Mouse (Mus musculus) urinary bladder, postnatal 36 days (tissue): ENCODE data around the gene Map2k6.

ENCODE experiments used
- DNase-seq, 2 experiments: peaks; one replicate each; pipeline ENCODE4 v3.0.0; 2022; ENCODE audit warnings: low spot score in 2 of 2, mixed read lengths in 1 of 2

Gene Map2k6

GRCm38 (mm10) chr11:110403602-110404001, 4.7 kb downstream of the Map2k6 start:
- no peak for DNase-seq

- no peak for DNase-seq
These were observed 6.7 kb downstream of the Map2k6 start for GRCm38 (mm10) chr11:110405607-110406006.

GRCm38 (mm10) chr11:110409131-110409530, 10.2 kb downstream of the Map2k6 start:
- no peak for DNase-seq

GRCm38 (mm10) chr11:110409776-110410175, 10.9 kb downstream of the Map2k6 start:
- no peak for DNase-seq

- DNase-seq, result no peak
These were observed 12.7 kb downstream of the Map2k6 start for GRCm38 (mm10) chr11:110411596-110411995.

GRCm38 (mm10) chr11:110414263-110414662, 15.3 kb downstream of the Map2k6 start:
- DNase-seq, result no peak

- DNase-seq, result no peak
These were observed 17.8 kb downstream of the Map2k6 start for GRCm38 (mm10) chr11:110416691-110417090.

- DNase-seq, result no peak
These were observed 21.5 kb downstream of the Map2k6 start for GRCm38 (mm10) chr11:110420463-110420862.

GRCm38 (mm10) chr11:110426572-110427145, 27.7 kb downstream of the Map2k6 start:
- no peak for DNase-seq

- no peak for DNase-seq
These were observed 28.2 kb downstream of the Map2k6 start for GRCm38 (mm10) chr11:110427159-110427561.

GRCm38 (mm10) chr11:110428999-110429398, 30.1 kb downstream of the Map2k6 start:
- no peak for DNase-seq

- no peak for DNase-seq
These were observed 31.0 kb downstream of the Map2k6 start for GRCm38 (mm10) chr11:110429837-110430418.

GRCm38 (mm10) chr11:110435839-110436556, 37.1 kb downstream of the Map2k6 start:
- no peak for DNase-seq

- no peak for DNase-seq
These were observed 38.1 kb downstream of the Map2k6 start for GRCm38 (mm10) chr11:110436998-110437397.

GRCm38 (mm10) chr11:110438135-110438534, 39.2 kb downstream of the Map2k6 start:
- no peak for DNase-seq

GRCm38 (mm10) chr11:110438700-110439296, 39.9 kb downstream of the Map2k6 start:
- no peak for DNase-seq

GRCm38 (mm10) chr11:110439354-110439753, 40.4 kb downstream of the Map2k6 start:
- DNase-seq, result no peak

GRCm38 (mm10) chr11:110444576-110444975, 45.7 kb downstream of the Map2k6 start:
- DNase-seq, result no peak

- peak in 1 of 2 experiments; percentile 28 for DNase-seq
These were observed 49.3 kb downstream of the Map2k6 start for GRCm38 (mm10) chr11:110448131-110448725.

GRCm38 (mm10) chr11:110448726-110449161, 49.8 kb downstream of the Map2k6 start:
- peak in 1 of 2 experiments; percentile 18 for DNase-seq

GRCm38 (mm10) chr11:110449183-110449582, 50.3 kb downstream of the Map2k6 start:
- no peak for DNase-seq
